Mouse (Mus musculus) spleen, embryonic (tissue): ENCODE measurements around the gene Chst11.

ENCODE experiments used
- CTCF ChIA-PET: fragments of 350-600 bp; sonication (Branson Sonifier 250); formaldehyde crosslinking; loops from one replicate; lab custom pipeline; 2022; lab: Charles Lee

Chst11 gene

DNA sequence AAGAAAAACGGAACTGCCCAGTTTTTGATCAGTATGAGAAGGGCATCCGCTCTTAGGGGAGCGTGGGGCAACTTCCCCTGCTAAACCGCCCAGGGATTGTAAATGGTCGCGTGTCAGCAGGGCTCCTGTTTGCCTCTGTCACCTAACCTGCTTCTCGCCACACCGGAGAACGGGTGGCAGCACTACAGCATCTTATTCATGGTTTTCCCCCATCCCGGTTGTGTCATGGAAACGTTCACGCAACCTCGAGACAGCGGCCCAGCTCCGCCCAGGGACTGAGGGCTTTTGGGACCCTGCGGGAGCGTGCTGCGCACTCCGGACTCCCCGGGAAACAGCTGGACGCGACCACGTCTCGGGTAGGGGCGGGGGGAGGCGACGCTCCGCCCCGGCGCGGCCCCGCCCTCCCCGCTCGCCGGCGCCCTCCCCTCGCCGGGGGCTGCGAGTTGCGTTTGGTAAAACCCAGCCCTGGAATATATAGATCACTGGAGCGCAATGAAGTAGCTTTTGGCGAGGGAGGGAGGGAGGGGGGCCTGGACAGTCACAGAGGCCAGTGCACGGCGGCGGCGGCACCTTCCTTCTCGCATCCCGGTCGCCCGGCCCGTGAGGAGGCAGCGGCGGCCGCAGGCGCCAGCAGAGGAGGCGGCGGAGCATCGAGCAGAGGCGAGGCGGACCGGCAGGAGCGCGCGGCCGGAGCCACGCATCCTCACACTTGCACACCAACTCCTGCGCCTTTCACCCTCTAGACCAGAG lies at the start of gene Chst11:
Chst11 (plus strand) TSS at position 549 of the 750 bp plus-strand sequence.
- CTCF ChIA-PET, result interaction anchor here (1.0 kb wide), 1 partner anchor 75 kb away, joined by 5 read pairs; no protein-coding TSS in a partner anchor

DNA sequence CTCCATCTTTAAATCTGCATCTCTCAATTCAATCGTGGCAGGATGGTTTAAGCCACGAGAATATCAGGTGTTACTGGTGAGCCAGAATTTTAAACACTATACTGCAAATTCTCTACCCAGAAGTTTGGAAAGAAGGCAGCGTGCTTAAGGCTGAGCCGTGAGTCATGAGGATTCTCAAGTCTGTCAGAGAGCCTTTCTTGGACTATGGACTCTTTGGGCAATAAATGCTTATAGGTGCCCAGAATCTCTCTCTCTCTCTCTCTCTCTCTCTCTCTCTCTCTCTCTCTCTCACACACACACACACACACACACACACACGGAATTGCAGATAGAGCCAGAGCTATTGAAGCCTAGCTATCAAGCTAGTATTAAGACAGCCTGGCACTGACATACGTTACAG lies 49.5 kb upstream of the Chst11 start:
- CTCF ChIA-PET, result no interaction called here

DNA sequence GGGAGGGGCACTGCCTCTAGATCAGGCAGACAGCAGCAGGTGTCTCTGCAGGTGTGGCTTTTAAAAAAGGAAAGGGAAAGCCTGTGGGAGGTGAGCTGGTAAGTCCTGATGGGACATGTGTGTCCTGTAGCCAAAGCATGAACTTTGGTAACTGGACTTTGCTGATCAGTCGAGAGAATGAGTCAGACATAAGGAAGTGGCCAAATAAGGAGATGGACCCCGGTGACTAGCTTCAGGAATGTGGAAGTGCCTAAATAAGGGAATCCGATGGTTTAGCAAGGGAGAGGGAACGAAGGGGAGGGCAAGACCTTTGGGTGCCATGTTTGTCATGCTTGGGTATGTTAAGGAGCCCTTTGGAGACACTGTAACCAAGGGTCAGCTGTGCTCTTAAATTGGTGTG lies 31.9 kb upstream of the Chst11 start:
- CTCF ChIA-PET, result no interaction called here

DNA sequence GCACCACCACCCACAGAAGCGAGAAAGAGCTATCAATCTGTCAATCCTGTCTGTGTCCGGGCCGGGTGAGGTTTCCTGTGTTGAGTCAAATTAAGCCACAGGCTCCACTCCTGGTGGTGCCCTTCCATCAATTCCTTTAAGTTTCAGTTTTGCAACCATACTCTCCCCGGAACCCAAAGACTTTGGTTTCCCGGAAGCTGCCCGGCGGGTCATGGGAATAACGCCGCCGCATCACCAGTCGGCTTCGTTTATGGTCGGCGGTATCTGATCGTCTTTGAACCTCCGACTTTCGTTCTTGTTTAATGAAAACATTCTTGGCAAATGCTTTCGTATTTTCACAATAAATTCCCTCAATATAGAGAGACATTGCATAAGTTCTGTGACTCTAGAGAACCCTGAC lies 30.2 kb upstream of the Chst11 start:
- CTCF ChIA-PET, result no interaction called here

DNA sequence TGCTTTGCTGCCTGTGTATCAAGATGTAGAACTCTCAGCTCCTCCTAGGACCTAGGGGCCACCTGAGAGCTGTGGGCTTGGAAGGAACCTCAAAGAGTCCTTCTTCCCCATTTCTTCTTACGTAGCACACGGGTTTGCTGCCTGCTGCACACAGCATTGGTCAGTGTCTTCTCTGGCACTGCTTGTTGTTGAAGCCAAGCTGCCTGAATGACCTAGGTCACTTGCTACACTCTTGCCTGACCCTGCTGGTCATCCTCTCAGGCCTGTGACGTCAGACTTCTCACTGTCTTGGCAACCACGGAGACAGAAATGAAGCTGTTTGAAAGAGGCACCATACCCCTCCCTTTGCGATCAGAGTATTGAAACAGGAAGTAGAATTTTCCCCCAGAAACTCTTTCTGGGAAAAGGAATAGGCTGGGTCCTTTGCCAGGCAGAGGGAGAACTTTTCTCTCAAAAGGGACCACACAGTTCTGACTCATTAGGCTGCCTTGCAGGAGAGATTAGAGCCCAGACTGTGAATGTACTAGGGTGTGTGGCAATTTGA lies 27.0 kb upstream of the Chst11 start:
- CTCF ChIA-PET, result no interaction called here

DNA sequence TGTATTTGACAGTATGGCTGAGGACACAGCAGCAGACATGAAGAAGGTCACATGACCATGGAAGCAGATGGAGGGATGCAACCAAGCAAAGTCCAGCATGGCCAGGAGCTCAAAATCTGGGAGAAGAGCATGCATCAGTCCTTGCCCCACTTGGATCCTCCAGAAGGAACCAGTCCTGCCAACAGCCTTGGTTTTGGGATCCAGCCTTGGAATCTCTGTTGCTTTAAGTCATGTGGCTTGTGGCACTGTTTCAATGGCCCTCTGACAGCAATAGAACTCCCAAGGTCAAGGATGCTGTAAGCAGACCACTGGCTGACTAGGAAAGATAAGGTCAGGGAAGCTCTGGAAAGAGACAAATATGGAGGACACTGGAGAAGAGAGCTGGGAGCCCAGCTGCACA lies 26.0 kb upstream of the Chst11 start:
- CTCF ChIA-PET, result no interaction called here

DNA sequence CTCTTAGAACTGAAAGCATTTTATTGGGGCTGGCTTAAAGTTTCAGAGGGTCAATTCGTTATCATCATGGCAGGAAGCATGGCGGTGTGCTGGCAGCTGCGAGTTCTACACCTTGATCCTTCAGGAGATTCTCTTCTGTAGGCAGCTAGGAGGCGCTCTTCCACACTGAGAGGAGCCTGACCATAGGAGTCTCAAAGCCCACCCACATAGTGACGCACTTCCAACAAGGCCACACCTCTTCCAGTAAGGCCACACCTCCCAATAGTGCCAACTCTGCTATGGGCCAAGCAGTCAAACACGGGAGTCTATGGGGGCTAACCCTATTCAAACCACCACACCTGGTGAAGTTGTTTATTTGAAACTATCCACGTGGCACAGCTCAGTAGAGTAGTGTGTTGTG lies 24.0 kb upstream of the Chst11 start:
- CTCF ChIA-PET, result no interaction called here

DNA sequence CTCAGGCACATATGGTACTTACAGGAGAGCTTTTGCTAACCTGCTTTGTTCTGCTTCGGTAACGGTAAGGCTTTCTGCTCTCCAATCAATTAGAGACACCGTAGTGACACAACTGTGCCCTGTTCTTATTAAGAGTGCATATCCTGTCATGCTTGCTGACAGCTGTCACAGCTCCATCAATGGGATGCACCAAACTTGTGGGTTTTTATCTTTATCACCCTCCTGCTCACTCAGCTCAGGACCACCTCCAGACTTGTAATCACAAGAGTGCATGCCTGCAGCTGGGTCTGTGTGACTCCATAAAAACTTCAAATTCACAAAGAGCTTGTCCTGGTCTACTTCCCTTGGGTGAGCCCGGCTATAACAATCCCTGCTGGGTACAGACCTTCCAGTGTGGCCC lies 23.3 kb upstream of the Chst11 start:
- CTCF ChIA-PET, result no interaction called here

DNA sequence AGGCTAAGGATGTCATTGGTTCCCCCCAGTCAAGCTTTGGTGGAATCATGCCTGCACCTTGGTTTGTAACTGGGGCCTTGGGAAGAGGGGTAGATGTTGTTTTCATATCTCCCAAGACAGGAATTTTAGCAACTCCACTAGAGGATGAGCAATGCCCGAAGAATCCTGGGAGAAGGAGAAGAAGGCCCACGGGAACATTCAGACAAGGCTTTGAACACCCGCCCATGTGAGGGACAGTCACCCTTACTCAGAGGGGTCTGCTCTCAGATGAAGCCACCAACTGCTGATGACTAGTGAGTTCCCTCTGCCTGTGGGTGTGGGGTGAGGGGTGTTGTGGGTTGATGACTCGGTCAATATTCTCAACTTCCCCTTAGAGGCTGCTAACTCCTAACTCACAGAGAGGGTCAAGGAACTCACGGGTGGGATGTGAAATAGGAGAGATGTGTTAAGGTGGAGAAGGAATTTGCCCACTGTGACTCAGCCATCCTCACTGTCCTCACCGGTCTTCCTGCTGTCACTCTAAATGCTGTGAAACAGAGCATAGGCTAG lies 22.8 kb upstream of the Chst11 start:
- CTCF ChIA-PET, result no interaction called here

DNA sequence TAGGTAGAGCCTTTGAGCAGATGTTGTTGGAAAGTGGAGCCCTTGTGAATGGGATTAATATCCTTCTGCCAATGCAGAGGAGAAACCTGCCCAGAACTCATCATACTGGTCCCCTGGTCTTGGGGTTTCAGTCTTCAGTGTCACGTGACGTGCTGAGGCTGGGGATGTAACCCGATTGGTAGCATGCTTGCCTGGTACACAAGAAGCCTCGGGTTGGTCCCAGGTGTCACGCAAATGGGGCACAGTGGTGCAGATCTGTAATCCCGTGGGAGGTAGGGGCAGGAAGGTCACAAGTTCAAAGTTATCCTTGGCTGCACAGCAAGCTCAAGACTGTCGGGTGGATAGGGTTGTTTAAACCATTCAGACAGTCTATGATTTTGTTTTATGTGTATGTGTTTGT lies 20.8 kb upstream of the Chst11 start:
- CTCF ChIA-PET, result interaction anchor here (0.7 kb wide), 1 partner anchor 55 kb away, joined by 3 read pairs; no protein-coding TSS in a partner anchor

DNA sequence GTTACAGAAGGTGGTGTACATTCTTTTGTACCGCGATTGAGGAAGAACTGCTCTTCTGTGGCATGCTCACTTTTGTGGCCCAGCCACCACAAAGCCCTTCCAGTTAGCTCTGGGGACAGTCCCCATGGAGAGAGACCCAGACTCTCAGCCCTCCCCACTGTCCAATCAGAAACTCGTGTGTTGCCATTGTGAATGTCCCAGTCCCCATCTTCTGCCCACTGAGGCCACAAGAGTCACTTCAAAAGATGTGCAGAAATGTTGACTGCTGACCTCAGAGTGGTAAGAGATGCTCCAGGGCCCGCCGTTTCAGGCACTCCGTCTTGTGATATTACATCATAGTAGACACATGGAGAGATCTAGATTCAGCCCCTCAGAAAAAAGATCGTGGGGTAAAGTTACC lies 18.6 kb upstream of the Chst11 start:
- CTCF ChIA-PET, result interaction anchor here (0.6 kb wide), 1 partner anchor 230 kb away, joined by 5 read pairs; no protein-coding TSS in a partner anchor

DNA sequence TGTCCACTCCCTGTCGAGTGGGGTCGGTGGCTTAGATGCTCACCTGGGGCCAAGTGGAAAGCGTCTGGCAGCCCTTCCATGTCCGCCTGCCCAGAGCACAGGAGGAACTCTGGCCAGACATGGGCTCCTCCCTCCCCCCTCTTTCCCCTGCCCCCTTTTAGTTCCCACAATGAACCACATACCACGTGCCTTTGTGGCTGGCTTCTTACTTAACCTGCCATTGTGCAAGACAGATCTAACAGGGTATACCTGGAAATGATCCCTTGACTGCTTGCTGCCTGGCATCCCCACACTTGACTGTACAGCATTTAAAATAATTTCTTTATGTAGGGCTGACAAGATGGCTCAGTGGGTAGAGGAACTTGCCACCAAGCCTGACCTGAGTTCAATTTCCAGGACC lies 15.7 kb upstream of the Chst11 start:
- CTCF ChIA-PET, result no interaction called here

DNA sequence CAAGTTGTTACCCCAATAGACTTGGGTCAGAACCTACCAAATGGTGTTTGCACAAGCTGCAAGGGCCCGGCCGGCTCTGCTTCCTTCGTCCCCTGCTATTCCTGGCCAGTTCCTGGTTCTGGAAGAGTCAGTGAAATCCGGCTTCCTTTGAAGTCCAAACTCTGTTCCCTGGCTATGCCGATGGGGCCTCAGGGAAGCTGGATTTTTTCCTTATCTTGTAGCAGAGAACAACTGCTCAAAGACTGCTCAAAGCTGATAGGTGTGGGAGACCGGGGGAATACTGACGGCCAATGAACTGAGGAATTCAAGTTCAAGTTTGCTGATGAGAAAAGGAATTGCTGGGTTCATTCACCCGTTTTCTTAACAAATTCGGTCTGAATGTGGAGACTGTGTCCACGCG lies 13.7 kb upstream of the Chst11 start:
- CTCF ChIA-PET, result no interaction called here

DNA sequence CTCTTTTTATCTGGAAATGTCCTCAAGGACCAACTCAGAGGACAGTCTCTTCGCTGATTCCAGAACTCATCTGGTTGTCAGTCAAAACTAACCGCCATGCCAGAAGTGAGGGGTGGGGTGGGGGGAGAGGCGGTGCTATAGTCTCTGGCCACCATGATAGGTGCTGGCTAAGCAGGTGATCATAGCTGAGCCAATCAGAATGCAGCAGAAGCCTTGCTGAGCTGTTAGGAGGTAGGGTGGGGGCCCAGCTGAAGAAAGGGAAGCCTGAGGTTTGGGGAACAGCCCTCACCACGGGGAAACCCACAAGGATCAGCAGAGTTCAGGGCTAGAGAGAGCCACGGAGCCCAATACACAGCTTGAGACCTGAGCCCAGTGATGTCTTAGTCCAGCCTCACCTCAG lies 11.1 kb upstream of the Chst11 start:
- CTCF ChIA-PET, result no interaction called here

DNA sequence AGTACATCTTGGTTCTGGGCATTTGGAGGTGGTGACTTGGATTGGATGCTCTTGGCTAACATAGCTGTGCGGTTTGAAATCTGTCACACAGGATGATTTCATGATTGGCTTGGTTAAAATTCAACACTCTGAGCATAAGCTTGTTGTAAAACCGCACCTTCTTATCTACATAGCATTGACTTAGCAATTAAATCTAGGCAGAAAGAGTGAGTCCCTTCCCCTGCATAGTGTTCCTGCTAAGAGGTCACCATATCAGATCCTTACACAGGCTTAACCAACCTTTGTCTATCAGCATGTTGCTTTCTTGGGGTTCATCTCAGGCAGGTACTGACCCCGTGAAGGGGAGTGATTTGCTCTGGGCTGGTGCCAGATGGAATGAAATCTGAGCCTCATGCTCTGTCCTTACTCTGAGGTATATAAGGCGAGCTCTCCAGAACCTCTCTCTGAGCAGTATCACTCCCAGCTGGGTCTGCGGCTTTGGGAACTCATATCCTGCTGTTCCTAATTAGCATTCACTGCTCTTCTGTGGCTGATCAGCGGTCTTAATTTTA lies 10.6 kb upstream of the Chst11 start:
- CTCF ChIA-PET, result no interaction called here

DNA sequence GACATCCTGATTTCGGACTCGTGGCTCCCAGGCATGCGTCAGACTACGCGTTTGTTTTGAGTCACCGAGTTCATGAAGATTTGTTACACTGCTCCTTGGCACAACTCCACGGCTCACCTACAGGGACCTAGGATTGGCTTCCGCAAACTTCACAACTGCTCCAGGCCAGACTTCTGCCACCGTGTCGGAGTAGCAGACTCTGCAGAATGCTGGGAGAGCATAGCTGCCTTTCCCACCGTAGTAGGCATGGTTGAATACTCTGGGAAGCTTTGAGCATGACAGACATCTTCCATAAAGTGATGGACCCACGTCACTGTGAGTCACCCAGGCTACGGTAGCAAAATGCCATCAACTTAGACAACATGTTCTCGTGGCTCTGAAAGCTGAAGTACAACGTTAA lies 9.5 kb upstream of the Chst11 start:
- CTCF ChIA-PET, result no interaction called here

DNA sequence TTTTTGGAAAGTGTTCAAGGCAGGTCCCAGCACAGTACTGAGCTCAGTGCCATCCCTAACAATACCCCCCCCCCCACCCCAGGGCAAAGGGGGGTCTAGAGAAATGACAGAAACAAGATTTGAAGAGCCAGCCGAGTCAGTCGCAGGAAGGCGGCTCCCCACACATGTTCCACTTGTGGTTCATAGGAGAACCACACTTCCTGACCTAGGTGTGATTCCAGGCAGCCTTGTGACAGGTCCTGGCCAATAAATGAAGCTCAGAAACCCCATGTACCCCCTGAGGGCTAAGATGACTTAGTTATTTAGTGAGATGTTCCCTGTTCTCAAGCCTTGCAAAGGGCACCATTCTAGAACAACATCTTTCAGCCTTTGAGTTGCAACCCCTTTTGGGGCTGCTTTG lies 3.0 kb upstream of the Chst11 start:
- CTCF ChIA-PET, result no interaction called here

DNA sequence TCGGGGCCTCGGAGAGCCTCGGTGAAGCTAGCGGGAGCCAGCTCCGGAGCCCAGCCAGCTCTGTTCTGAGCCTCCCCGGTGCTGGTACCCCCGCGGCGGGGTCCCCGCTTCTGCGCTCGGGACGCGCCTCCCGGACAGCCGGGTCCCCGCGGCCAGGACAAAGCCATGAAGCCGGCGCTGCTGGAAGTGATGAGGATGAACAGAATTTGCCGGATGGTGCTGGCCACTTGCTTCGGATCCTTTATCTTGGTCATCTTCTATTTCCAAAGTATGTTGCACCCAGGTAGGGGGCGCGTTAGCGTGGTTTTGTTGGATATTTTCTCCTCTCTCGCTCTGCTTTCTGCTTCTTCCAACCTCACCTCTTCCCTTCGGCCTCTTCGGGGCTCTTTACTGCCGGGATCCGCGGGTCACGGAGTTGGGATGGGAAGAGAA lies 418 bp downstream of the Chst11 start:
- CTCF ChIA-PET, result no interaction called here

DNA sequence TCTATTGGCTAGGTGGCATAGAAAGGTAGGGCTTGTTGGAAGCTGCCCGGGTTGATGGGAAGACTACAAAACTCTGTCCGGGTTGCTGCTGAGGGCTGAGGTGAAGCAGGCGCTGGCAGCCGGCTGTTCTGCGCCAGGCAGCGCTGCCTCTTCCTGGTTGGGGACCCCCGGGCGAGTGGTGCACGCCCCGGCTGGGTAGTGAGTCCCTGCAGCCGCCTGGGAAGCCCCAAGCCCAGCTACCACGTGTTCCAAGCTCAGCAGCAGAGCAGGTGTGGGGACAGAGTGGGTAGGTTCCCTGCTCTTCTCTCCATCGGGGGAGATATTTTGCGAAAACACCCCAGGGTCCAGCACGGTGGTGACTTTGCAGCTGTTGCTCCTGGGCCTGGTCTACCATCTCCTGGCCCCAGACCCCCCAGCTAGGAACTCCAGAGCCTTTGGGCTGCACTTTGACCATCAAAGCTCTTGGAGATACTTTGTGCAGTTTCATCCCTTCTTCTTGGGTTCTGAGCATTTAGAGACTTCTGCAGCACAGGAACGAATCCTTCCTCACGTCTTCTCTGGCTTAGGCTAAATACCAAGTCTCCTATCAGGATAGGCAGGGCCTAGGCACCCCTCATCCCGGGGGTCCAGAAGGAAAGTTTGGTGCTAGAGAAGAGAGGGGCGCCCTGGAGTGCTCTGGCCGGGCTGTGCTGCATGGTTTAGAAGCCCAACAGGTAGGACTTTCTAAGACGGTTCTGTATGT lies 1.1 kb downstream of the Chst11 start:
- CTCF ChIA-PET, result no interaction called here

DNA sequence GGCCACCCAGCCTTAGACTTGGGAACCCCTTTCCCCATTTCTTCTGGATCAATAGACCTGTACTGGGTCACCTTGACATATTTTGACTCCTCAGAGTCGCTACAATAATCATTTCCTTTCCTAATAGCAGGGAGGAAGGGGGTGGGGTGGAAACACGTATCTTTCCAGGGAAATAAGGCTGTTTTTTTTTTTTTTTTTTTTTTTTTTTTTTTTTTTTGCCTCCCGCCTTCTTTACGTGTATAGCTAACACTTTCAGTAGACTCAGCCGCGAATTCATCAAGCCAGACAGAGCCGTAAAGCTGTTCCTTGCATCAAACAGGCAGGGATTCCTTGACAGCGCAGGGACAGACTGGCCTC lies 1.7 kb downstream of the Chst11 start:
- CTCF ChIA-PET, result interaction anchor here (0.5 kb wide), 1 partner anchor 378 kb away, joined by 4 read pairs; no protein-coding TSS in a partner anchor

DNA sequence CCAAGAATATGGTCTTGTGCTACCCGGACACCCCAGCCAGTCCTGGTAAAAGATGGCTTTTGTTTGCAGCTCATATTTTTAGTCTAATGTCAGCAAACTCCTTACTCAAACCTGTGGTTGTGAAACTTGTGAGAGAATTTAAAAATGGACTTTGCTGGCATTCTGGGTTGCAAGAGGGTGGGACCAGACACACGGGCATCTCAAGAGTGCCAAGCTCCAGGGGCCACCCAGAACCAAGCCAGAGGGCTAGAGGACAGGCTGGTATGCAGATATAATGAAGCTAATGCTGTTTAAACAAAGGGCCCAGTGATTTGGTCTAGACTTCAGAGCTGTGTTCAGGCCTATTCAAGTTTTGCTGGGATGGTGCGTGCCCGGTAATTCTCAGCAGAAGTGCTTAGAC lies 2.1 kb downstream of the Chst11 start:
- CTCF ChIA-PET, result interaction anchor here (0.5 kb wide), 1 partner anchor 377 kb away, joined by 4 read pairs; no protein-coding TSS in a partner anchor

DNA sequence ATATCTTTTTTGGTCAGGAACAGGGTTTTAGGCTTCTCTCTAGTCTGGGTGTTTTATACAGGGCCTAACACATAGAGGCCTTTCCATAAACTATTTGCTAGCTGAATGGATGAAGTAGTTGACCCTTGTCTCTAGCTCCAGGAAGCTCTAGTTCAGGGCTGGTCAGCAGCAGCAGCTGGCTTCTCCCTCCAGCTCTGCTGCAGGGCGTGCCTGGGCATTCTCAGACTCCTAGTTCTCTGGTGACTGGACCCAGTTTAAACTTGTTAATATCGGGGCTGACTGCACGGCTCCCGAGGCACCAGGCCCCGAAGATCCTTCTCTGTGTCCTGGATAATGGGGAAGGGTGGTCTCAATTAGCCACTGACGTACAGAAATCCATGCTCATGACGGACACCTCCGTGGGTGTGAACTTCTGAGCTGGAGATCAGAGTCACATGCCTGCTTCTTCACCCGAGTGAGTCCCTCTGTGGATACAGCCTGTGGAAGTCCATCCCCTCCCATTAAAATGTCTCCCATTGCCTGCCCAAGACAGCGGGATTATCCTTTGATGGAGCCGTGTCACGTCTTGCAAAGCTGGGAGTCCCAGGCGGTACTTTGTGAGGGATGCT lies 4.2 kb downstream of the Chst11 start:
- CTCF ChIA-PET, result no interaction called here
